Mouse (Mus musculus) gastrocnemius, adult 8-10 months (tissue): Measurements from ENCODE around the gene Wdr27. TPM values are rescaled to one million over a fixed set of nuclear protein-coding genes. Genes with fewer than 3 reads are reported as not detected.
A peak's percentile ranks its signal among the peaks of the same experiment; 100 is the strongest.
"Not testable (repeated sequence)": the region's sequence is repeated elsewhere in the genome, so short reads cannot be mapped to it uniquely, and the experiment has no call there.

Experiments used
- DNase-seq, 2 experiments: peaks; one replicate each; pipeline ENCODE4 v3.0.0; 2022; ENCODE audit warnings: low spot score in 2 of 2
- total RNA-seq, 4 experiments: library from RNA; stranded (reverse); gene quantifications; 2 replicates each; pipeline ENCODE4 v1.2.4; 2022

Gene Wdr27
- 1 to 10 TPM; 1.6 to 2.2 (median 1.9) TPM for total RNA-seq

DNA sequence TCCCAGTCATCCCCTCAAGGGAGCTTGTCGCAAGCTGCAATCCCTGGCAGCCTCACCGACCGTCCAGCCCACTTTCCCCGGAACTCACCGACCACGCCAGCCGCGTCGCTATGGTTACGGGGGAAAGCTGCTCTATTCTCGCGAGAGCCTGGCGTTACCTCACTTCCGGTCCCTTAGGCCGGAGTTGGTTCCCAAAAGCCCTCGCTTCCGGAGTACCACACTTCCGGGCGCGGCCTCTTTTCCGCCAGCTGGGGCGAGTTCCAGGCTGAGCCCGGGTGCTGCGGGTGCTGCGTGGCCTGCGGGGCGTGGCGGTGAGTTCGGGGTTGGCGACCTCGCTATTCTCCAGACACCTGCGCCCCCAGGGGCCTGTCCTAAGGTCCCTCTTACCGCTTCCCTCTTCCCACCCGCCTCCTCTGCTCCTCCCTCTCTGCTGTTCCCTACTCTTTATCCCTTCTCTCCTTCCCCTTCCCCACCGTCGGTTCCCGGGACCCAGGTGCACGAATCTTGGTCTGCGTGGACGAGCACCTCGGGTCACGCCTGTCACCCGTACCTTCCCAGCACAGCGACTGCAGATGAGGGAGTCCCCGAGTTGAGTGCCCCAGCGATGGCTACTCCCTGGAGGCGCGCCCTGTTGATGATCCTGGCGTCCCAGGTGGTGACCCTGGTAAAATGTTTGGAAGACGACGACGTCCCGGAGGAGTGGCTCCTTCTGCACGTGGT lies at the start of gene Wdr27, which contains the start of gene 1600012H06Rik:
Gene Wdr27 (minus strand): TSS at position 150 of the 720 bp plus-strand sequence.
Gene 1600012H06Rik (plus strand): TSS at position 176 of the 720 bp plus-strand sequence.
- peak; percentile 97 for DNase-seq

DNA sequence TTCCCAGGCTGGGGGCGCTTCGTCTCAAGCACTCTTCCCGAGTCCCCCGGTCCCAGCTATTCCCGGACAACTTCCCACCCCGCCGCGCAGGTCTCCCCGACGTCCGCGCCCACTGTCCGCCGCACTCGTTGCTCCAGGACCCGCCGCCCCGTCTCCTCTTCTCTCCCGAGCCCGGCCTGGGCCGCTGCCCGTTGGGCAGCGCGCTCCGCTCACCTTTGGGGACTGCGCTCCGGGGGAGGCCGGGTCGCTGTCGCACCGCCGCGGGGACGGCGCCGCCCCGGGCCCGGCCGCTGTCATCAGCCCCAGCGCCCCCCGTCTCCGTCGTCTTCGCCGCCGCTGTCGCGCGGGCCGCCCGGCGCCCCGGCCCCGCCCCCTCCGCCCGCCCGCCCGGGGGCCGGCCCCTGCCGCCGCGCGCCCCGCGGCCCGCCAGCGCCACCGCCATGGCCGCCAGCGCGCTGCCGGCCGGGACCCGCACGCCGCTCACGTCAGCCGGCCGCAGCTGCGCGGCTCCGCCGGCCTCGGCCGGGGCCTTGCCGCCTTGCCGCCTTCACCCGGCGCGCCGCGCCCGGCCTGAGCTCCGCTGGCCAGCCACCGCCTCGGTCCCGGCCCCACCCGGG lies 49.7 kb upstream of the Wdr27 start:
- DNase-seq = not testable (repeated sequence)

DNA sequence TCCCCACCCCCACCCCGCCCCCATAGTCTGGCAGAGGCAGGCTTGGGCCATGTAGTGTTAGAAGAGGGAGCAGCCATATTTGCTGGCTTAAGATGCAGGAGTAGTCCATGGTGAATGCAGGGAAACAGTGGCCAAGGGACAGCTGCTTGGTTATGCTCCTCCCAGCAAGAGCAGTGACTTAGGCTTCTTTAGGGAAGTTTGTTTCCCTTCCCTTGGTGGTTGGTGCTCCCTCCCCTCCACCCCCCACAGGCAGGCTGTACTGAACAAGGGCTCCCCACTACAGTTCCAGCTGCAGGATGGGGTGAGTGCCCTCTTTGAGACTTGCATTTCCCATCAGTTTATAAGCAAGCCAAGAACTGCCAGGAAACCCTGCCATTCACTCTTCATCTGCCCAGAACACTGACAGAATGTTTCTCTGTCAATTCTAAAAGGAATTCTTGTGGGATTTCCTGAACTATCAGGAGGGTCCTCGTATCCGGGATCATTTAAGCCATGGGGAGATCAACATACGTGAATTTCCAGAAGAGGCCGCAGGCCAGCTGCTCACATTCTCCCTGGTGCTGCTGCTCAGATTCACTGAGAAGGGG lies 47.3 kb upstream of the Wdr27 start:
- DNase-seq = not testable (repeated sequence)

DNA sequence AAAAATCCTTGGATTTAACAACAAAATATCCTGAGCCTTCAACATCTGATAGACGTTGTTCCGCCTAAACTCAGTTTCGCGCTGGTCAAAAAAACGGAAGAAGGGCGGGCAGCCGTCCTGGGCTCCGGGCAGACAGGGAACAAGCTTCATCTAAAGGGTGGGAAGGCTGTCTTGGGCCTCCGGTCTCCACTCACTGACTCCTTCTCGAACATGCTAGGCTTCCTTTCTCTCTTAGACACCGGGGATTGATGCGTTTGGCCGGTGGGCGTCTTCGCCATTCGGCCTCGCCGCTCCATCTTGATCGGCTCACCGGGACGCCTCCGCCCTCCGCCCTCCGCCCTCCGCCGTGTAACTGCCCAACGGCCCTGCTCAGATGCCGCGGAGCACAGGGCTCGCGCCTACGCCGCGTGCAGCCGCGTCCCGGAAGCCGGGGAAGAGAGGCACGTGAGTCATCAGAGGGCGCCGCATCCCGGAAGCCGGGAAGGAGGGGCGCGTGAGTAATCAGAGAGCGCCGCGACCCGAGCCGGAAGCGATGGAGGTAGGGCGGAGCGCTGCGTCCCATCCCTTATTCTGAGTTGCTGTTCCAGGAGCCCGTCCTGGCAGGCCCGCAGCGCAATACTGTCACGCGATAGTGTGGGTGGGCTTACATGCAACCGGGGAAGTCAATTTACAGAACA lies 35.5 kb upstream of the Wdr27 start, which contains the start of the genes 9030025P20Rik and Gm3417:
Gene 9030025P20Rik (plus strand): TSS at position 107 of the 677 bp plus-strand sequence.
Gene Gm3417 (minus strand): TSS at position 429 of the 677 bp plus-strand sequence.
- not testable (repeated sequence) for DNase-seq

DNA sequence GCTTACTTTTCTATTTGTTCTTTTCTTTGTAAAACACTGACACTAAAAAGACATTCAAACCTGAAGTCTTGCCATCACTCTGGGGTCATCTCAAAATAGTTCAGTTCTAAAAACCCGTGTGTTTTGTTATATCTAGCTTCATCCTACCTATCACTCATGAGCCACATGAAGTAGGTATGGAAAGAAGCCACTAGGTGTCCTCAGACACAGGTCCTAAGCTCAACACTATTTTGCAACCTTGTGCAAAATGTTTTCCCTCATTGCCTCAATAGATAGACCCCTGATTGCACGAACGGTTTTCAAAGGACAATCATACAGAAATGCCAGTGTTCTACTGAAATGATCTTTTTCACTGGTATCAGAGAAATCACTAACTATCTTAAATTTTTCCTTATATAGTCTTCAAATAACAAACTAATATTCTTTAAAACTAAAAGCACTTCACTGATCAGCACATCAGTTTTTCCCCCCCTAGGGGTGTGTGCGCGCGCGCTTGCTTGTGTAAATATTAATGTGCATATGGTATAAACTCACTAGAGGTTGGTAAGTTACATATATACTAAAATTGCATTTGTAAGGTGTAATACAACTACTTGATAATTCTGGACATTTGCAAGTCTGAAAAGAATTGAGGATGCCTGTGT lies 34.9 kb upstream of the Wdr27 start:
- not testable (repeated sequence) for DNase-seq

DNA sequence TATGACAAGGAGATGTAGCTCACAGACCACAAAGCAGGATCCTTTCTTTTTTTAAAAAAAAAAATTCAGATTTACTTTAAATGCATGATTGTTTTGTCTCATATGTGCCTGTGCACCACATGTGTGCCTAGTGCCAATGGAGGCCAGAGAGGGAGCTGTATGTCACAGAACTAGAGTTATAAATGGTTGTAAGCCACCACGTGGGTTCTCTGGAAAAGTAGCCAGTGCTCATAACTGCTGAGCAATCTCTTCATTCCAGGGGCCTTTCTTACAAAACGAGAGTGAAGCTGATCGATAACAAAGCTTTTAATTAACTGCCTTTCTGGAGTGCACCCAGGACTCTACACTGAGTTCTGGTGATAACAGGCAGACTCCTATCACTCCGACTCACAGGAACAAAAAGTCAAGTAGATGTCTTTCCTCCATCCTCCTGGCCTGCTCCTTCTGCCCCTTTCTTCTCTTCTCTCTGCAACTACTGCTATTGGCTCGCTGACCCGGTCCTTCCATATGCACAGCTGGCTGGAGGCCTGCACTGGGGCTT lies 25.5 kb upstream of the Wdr27 start:
- not testable (repeated sequence) for DNase-seq

DNA sequence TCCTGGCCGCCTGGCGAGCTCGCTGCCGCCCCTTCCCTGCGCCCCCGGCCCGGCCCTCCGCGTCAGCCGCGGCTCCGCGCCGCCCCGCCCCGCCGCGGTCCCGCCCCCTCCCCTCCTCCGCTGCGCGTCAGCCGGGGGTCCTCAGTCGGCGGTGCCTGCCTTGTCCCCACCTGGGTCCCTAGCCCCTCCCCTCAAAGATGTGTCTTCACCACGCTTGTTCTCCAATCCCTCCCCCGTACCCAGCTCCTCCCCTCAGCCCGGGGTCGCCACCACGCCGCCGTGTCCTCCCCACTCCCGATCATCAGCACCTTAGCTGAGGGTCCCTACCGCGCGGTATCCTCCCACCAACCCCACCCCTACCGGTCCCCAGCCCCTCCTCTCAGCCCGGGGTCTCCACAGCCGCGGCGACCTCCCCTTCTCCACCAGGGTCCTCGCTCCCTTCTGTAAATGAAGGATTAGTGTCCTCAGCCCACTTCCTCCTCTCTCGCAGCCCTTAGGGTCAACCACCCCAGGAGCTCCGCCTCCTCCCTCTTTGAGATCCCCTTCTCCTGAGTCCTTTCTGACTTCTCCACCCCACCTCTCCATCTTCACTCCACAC lies 18.7 kb upstream of the Wdr27 start:
- not testable (repeated sequence) for DNase-seq

DNA sequence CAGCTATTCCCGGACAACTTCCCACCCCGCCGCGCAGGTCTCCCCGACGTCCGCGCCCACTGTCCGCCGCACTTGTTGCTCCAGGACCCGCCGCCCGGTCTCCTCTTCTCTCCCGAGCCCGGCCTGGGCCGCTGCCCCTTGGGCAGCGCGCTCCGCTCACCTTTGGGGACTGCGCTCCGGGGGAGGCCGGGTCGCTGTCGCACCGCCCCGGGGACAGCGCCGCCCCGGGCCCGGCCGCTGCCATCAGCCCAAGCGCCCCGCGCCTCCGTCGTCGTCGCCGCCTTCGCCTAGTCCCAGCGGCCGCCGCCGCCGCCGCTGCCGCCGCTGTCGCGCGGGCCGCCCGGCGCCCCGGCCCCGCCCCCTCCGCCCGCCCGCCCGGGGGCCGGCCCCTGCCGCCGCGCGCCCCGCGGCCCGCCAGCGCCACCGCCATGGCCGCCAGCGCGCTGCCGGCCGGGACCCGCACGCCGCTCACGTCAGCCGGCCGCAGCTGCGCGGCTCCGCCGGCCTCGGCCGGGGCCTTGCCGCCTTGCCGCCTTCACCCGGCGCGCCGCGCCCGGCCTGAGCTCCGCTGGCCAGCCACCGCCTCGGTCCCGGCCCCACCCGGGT lies 18.1 kb upstream of the Wdr27 start, which contains the start of gene Phf10:
Gene Phf10 (minus strand): TSS at position 323 of the 606 bp plus-strand sequence.
- peak in 1 of 2 experiments; percentile 10 for DNase-seq

DNA sequence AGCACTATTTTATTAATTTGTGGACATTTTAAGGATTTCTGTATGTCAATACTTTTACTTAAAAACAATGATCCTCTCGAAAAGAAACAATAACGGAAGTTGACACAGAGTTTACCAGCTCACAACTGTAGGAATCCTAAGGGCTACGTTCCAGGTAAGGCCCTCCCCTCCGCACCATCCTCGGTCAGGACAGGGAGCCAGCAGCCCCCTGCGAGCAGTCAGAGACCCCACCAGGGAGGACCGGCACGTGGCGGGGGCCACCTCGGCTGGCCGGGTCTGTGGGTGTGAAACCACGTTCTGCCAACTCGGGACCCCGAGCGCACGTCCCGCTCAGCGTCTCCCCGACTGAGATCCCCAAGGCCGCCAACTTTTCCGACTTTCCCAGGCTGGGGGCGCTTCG lies 17.6 kb upstream of the Wdr27 start:
- DNase-seq = no peak

DNA sequence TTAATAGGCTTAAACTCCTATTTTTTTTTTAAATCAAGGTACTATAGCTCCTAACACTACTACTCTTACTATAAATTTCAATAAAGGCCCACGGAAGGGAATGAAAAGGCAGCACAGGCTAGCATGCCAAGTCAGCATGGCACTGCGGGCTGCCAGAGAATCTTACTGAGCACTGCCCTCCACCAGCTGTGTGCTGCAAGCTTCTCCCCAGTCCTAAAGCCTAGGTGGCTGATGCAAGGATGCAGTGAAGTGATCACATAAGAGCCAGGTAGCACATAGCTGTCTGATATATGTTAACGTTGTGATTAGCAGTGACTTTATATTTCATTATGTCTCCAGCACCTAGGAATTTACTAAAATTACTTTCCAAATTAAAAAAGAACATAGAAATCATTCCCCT lies 17.0 kb upstream of the Wdr27 start:
- DNase-seq = no peak

DNA sequence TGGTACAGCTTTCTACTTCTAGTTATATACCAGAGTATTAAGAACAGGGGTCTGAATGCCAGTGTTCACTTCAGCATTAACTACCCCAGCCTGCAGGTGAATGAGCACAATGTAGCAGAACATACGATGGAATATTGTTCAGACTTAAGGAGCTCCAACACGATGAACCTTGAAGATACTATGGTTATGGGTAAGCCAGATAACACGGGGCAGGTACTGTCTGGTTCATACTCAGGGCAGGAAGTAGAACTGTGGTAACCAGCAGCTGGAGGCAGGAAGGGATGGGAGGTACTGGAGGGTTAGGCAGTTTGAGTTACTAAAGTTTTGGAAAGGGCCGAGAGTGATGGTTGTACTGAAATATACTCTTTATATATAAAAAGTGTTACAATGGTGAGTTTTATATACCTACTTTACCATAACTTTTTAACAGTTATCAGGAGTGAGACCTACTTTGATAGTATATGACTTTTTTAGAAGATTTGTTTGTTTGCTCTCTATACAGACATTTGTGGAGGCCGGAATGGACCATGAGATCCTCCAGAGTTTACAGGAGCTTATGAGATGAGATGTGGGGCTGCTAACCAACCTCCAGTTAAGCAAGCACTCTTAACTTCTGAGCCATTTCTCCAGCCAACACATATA lies 15.8 kb upstream of the Wdr27 start:
- DNase-seq = no peak

DNA sequence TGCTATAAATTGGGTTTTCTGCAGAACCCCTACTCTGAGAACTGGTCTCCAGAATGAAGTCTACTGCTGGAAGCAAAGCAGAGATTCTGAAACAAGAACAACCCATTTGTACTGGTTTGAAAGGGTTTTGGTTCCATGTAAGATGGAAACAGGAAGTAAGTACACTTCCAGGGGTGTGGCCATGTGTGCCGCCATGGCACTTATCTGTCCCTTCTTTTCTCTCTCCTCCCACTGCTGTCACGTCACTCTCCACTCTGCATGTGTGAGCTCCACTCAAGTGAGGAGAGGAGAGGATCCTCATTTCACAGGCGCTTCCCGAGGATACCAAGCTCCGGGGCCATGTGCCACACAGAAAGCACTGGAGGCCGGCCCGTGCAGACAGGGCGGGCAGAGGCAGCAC lies 10.5 kb upstream of the Wdr27 start:
- DNase-seq = no peak

DNA sequence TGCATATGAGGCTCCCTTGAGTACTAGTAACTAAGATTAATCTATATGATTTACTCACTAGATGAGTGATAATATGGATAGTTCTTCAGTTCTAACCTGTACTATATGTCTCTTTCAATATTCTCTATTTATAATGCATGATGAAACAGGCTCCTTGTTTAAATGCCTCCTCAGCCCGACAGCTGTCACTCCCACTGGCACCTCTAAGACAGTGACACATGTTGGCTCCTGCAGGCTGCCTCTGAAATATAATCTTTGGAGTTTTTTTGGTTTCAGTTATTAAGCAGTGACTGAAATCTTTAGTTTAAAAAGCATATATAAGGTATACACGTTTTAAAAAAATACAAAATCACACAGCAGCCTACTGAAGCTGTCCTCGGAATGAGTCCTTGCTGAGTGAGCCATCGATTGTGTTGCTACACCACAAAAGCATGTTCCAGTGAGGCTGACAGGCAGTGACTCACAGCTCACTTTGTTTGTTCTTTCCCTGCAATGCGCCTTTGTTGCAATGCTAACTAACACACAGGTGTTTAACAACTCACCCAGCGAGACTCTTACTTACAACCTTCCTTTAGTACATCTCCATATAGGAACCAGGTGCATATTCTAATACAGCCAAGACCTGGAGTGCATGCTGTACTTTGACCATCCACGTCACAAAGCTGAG lies 6.3 kb upstream of the Wdr27 start:
- DNase-seq = no peak

DNA sequence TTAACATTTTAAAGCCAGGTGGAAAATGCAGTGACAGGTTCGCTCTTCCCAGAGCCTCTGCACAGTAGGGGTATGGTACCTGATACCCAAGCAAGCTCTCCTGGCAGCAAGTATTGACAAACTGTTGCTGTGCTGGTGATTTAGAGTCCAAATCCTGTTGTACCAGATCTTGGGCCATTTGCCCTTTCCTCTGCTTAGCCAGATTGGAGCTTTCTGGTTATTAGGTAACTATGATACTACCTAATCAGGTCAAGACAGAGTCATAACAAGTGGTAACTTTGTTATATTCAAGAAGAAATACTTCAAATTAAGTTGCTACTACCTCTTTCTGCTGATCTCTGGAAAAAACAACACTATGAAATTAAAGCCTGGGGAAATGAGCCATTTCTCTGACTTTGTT lies 1.6 kb upstream of the Wdr27 start:
- DNase-seq = no peak

DNA sequence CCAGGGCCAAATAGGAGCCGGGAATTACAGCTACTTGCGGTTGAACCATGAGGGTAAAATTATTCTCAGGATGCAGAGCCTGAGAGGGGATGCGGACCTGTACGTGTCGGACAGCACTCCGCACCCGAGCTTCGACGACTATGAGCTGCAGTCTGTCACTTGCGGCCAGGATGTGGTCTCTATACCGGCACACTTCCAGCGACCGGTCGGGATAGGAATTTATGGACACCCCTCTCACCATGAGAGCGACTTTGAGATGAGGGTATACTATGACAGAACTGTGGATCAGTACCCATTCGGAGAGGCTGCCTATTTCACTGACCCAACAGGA lies 736 bp upstream of the Wdr27 start:
- no peak for DNase-seq

DNA sequence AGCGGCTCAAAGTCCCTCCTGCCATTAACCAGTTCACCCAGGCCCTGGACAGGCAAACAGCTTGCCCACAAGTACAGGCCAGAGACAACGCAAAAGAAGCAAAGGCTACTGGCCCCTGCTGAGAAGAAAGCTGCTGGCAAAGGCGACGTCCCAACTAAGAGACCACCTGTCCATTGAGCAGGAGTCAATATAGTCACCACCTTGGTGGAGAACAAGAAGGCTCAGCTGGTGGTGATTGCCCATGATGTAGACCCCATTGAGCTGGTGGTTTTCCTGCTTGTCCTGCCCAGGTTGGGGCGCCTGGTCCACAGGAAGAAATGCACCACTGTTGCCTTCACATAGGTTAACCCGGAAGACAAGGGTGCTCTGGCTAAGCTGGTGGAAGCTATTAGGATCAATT lies 777 bp downstream of the Wdr27 start:
- not testable (repeated sequence) for DNase-seq

DNA sequence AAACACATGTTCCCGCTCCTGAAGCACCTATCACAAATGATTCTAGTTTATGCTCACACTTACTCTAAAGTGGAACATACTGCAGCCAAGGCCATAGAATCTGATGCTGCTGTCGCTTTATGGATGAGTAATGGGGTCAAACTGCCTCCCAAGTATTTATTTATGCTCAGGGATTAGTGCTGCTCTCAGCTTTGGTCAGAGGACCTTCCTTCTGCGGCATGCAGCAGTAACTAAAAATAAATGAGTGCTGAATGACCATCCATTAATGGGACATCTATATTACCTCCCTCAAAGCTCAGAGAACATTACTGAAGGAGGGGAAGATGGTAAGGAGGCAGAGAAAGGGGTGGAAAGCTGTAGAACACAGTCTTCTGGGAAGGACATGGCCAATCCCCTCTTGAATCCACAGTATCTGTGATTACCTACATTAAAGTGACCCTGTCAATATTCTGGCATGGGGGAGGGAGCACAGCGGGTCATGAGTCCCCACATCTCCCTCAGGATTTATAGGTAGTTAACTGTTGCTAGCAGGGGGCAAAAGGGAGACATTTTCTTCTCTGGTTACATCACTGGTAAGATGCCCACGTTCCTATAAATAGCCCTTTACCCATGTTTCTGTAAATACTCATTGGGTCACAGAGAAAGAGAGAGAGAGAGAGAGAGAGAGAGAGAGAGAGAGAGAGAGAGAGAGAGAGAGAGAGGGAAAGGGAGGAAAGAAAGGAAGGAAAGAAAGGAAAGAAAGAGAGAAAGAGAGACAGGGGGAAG lies 6.9 kb downstream of the Wdr27 start:
- DNase-seq = no peak

DNA sequence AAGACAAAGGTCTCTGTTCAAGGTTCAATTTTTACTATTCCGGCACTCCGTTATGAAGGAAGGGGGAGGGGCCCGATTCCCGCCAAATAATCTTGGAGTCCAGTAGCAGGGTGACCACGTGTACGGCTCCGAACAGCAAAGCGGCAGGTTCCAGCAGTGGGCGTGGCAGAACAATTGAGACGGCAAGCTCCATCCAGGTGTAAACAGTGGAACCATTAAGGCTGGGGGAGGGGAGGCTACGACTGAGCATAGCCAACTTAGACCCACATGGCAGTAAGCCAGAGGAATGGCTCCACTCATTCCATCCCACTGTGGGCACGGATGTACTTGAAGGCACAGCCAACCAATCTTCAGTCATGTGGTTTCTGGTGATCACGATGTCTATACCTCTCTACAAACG lies 7.7 kb downstream of the Wdr27 start:
- not testable (repeated sequence) for DNase-seq
